Mouse (Mus musculus): ENCODE data around the gene Sult2b1.

The Sult2b1 gene

GRCm38 (mm10) chr7:45784524-45785372, at the start of gene Sult2b1:
Gene Sult2b1 (minus strand): TSS chr7:45784669.
- DNase-seq (ENCODE audit: low read depth) = no peak

- no peak for DNase-seq (ENCODE audit: low read depth)
Measured at GRCm38 (mm10) chr7:45833924-45834323, 49.5 kb upstream of the Sult2b1 start.

- DNase-seq (ENCODE audit: low read depth) = no peak
Measured at GRCm38 (mm10) chr7:45833148-45833790, 48.8 kb upstream of the Sult2b1 start.

DNA sequence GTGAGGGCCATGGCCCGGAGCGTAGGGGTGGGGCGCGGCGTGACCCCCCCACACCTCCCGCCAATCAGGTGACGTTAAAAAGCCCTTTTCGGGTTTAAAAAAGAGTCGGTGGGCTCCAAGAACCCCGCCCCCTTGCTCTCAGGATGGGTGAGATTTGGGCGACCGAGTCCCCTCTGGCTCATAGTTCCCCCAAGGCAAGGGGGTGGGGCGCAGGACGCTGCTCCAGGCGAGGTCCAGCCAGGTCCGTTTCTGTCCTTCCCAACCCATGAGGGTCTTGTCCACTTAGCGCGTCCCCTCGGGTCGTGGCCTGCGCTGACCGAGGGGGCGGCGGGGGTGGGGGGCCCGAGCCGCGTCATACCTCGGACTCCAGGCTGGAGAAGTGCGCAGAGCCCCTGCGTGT, 48.0 kb upstream of the Sult2b1 start:
- DNase-seq (ENCODE audit: low read depth) = no peak

- DNase-seq (ENCODE audit: low read depth) = no peak
Measured at GRCm38 (mm10) chr7:45831128-45831525, 46.7 kb upstream of the Sult2b1 start.

DNA sequence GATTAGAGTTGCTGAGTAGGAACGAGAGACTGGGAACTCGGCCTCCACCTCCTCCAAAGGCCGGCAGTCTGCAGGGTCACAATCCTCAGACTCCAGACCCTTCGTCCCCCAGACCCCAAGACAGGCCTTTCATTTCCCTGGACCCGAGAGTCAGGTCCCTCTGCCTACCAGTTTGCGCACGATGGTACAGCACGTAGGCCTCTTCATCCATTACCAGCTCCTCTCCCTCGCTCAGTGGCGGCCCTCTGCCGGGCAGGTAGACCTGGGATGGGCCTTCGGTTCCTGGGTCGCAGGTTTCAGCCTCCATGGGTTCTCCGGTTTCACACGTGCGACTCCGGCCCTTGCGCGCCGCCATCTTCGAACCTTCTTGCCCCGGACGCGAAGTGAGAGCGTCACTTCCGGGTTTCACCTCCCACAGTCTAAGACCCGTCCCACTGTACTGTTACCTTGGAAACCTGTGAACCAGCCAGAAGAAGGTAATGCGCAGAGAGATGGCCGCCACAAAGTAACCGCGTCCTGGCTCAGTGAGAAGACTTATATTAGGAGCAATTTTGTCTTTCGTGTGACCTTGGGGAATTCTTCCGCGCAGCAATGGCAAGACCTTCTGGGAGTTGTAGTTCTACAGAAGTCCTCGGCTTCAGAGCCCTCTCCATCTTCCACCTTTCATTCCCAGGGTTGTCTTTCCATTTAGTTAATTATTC, 46.1 kb upstream of the Sult2b1 start, which contains the start of gene Grwd1:
Gene Grwd1, minus strand, starts transcription at position 518 of the 701 bp plus-strand sequence.
- peak; percentile 84 for DNase-seq (ENCODE audit: low read depth)

DNA sequence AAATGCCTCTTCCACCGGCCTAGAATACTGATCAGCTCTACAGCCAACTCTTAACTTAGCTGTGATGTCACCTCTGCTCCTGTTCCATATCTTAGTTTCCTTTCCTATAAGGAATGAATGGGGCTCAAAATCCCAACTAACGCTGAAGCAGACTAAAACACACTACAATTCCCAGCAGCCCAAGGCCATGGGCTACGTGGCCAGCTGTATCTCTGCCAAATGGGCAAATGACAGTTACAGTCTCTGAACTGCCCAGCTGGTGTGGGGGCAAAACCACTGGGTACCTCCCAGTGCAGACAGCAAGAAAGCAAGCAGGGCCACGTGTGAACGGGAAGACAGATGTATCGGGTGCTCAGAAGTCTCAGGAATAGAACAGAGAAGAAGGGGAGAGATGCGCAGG, 42.2 kb upstream of the Sult2b1 start:
- DNase-seq (ENCODE audit: low read depth) = no peak

DNA sequence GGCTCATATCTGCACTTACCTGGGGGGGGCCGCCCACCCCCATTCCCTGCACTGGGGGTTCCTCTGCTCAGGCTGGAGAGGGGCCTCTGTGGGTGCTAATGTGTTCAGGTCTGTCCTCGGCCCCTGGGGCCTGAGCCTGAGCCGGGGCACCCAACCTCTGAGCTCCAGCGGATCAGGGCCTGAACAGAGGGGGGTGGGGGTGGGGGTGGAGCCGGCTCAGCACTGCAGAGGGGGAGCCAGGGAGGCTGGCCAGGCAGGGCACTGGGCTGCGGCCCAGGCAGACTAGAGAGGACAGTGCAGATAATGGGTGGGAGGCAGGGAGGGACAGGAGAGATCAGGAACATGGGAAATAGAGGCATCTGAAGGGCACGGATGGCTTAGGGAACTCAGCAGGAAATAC, 40.1 kb upstream of the Sult2b1 start, which contains the start of gene Kcnj14:
Gene Kcnj14, minus strand, starts transcription at position 185 of the 400 bp plus-strand sequence.
- DNase-seq (ENCODE audit: low read depth) = no peak

- DNase-seq (ENCODE audit: low read depth) = no peak
Measured at GRCm38 (mm10) chr7:45820913-45821312, 36.4 kb upstream of the Sult2b1 start.

DNA sequence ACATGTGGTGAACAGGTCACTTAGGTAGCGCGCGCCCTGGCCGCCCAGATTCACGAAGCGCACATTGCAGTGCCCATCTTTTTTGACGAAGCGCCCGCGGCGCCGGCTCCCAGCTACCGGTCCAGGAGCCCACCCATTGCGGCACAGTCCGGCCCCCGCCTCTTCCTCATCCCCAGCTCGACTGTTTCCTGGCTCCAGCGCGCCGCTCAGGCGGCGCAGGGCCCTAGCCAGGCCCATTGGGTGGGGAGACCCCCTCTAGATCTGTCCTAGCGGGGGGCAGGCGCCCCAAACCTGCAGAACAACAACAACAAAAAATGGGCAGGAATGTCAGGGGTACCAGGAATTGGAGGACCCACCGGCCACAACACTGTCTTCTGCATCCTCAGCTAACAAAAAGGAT, 35.4 kb upstream of the Sult2b1 start:
- no peak for DNase-seq (ENCODE audit: low read depth)

GRCm38 (mm10) chr7:45815984-45816351, 31.5 kb upstream of the Sult2b1 start:
- DNase-seq (ENCODE audit: low read depth) = no peak

GRCm38 (mm10) chr7:45815323-45815983, 31.0 kb upstream of the Sult2b1 start:
- DNase-seq (ENCODE audit: low read depth) = no peak

- DNase-seq (ENCODE audit: low read depth) = no peak
Measured at GRCm38 (mm10) chr7:45814841-45815240, 30.4 kb upstream of the Sult2b1 start.

- peak; percentile 99 for DNase-seq (ENCODE audit: low read depth)
Measured at GRCm38 (mm10) chr7:45813787-45814779, 29.6 kb upstream of the Sult2b1 start, which contains the start of gene Cyth2. Gene Cyth2 (minus strand): TSS chr7:45814581.

DNA sequence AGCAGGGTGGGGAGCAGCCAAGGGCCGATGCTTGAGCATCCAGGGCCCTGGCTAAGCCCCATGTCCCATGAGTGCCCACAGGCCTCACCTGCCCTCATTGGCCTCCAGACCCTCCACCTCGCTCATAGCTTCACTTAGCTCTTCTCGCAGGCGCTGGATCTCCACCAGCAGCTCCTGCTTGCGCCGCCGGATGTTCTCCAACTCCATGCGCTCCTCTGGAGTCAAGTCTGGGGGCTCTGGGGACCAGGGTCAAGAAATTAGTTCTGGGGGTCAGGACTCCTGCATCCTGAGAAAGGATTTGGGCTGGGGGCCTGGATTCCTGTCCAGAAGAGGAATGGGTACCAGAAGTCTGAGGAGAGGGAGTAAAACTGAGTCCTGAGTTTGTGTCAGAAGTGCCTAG, 28.5 kb upstream of the Sult2b1 start:
- no peak for DNase-seq (ENCODE audit: low read depth)

DNA sequence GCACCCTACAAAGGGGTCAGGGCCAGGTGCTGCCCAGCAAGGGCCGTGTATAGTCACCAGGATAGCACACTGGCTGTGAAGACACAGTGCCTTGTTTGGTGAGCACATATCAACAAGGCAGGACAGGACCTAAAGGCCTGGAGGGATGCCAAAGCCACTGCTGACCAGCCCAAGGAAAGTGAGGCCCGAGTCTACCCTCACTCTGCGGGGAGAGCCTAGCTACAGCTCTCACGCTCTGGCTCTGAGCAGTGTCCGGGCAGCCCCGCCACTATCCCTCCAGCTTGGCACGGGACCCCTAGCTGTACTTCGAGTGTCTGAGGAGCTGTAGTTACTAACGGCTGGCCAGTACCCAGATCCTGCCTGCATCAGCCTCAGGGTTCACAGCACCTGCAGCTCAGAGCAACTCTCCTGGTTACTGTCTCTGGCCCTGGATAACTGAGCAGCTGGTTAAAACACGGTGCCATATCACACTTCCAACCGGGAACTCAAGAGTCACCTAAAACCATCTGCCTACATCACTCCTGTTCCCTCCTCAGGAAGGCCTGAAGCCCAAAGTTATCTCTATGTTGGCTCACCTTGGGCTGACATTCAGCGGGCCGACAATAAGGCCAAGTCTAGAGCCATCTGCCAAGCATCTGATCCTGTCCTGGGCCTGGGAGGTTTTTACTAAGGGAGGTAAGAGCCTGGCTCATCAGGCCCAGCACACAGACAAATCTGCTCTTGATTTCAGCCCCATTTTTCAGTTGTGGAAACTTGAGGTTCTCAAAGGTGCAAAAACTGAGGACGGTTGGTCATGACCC, 25.0 kb upstream of the Sult2b1 start:
- no peak for DNase-seq (ENCODE audit: low read depth)

DNA sequence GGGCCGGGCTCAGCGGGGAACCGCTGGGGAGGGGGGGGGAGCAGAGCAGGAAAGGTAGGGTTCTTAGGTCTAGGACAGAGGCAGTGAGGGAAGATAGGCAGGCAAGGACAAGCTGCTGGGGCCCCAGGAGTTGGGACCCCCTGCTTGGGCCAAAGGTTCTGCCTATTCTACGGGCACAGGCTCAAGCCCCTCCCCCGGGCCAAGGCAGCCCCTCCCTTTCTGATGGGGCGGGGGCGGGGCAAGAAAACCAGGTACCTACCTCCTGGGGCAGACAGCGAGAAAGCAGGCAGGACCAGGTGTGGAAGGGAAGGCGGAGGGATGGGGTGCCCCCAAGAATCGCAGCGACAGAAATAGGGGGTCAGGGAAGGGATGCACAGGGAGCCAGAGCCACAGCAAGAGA, 24.0 kb upstream of the Sult2b1 start:
- DNase-seq (ENCODE audit: low read depth) = no peak

DNA sequence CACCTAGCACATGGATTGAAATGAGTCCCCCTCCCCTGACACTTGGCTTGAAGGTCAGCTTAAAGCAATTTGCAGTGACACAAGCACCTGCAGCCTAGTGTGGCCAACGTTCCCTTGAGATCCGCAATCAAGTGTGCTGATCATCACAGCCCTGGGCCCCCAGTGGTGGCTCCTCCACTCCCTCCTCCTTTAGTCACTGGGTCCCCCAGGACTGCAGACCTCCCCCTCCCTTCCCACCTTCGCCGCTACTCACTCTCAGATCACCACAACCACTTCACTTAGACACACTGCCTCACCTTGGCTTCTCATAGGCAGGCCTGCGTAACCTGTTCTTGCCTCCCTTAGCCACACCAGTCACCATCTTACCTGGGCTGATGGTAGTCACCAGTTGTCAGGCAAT, 21.5 kb upstream of the Sult2b1 start:
- no peak for DNase-seq (ENCODE audit: low read depth)

GRCm38 (mm10) chr7:45802551-45802950, 18.1 kb upstream of the Sult2b1 start:
- DNase-seq (ENCODE audit: low read depth) = no peak

- DNase-seq (ENCODE audit: low read depth) = peak; percentile 86
Measured at GRCm38 (mm10) chr7:45801348-45801747, 16.9 kb upstream of the Sult2b1 start.
